Mouse (Mus musculus): Measurements from ENCODE around the gene Perp.

Gene Perp

GRCm38 (mm10) chr10:18864753-18865152 lies 19.9 kb downstream of the Perp start:
- DNase-seq: no peak

GRCm38 (mm10) chr10:18870990-18871389 lies 26.2 kb downstream of the Perp start:
- no peak for DNase-seq

- DNase-seq: no peak
Measured at GRCm38 (mm10) chr10:18876211-18876610, 31.4 kb downstream of the Perp start.

GRCm38 (mm10) chr10:18878111-18878510 lies 33.3 kb downstream of the Perp start:
- DNase-seq: no peak

- no peak for DNase-seq
Measured at GRCm38 (mm10) chr10:18879160-18879559, 34.3 kb downstream of the Perp start.

DNA sequence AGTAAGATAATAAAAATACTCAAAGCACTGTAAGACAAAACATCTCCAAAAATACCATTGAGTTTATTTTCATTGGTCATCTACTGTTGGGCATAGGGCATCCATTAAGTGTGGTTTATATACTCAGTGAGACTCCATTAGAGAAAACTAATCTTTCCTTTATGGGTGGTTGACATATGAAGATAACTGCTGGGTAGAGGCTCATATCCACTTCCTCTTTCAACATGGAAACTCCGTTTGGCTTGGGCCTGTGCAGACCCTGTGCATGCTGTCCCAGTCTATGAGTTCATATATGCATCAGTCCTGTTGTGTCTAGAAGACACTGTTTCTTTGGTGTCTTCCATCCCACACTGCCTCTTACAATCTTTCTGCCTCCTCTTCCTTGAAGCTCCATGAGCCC lies 34.9 kb downstream of the Perp start:
- DNase-seq: no peak

DNA sequence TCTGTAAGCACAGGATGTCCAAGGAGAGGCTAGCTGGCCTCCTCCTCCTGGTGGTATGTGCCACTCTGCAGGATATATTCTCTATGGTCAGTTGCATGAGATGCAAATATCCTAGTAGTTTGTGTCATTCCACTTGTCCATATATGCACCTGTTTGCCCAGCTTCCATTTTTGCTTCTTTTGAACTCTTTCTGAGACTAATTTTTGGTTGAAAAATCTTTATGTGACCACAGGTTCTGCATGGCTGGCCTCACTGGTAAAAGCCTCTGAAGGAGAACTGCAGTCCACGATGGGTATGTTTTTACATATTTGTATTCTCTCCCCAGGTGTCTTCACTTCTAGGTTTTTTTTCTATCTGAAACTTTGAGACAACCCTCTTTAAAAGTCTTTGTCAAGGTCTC lies 37.4 kb downstream of the Perp start:
- DNase-seq: no peak

DNA sequence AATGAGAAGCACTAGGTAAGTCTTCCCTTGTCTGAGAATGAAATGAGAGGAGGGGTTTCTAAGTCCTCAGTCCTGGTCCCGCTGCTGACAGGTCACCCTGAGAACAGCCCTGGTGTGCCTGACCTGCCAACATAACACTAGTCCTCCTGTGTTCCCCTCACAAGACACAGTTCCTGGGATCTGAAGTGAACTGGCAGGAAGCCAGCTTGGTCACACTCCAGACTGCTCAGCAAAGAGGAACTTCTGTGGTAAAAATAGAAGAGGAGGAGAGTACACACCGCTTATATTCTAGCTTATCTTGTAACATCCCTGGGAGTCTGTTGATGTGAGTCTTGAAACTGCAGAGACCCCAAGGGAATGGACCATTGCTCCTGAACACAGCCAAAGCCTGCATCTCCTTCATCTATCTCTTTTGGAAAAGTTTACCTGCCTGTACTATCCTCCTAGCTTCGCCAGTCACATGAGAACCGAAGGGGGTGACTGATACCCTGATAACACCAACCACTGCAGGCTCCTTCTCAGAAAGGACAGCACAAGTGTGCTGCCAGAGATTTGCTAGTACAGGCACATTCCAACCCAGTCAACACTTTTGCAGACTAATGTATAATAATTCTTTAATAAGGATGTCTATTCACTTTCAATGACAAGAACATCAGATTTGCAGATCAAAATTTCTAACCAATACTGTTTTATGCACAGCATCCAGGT lies 42.3 kb downstream of the Perp start:
- DNase-seq: no peak

DNA sequence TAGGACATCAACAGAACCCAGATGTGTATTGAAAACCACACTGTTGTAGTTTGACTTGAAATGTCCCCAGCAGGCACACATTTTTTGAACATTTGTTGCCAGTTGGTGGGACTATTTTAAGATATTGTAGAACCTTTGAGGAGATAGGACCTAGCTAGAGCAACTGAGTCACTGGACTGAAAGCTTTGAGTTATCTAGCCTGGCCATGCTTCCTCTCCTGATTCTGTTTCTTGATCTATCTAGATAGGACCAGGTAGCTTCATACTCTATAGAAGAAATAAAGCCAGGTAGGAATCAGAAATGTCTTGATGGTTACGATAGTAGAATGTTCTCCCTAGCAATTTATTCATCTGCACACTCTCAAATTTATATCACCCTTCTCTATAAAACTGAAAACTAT lies 43.9 kb downstream of the Perp start:
- DNase-seq: no peak

GRCm38 (mm10) chr10:18889255-18889654 lies 44.4 kb downstream of the Perp start:
- no peak for DNase-seq

DNA sequence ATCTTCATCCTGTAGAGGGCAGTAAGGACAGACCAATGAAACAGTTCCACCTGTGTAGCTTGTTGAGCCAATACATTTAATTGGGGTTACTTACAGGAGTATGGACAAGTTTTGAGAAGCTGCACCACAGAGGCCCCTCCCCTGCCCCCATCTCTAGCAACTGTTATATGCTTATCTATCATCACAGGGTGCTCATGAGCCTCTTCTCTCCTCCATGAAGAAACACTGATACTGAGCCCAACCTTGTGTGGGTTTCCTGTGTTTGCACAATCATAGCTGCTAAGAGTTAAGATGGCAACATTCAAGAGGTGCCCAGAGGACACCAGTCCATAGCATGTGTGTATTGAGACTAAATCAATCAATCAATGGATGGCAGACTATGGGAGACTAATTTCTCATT lies 46.3 kb downstream of the Perp start:
- DNase-seq: no peak

DNA sequence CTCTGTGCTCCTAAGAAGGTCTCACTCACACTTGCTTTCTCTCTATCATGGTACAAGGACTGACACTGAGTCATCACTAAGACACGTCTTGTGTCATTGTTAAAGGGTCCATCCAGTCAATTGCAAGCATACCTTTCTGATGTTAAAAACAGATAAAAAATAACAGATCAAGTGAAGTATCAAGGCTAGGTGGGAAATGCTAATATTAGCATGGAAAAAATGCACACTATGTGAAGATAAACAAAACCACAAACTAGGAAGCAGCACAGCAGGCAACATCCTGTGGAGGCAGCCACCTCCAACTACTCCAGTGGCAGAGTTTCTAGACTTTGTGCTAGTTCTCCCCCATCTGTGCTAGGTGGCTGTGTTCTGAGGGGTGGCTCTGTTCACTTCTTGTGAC lies 47.3 kb downstream of the Perp start:
- no peak for DNase-seq

GRCm38 (mm10) chr10:18894259-18895166 lies 49.7 kb downstream of the Perp start:
- no peak for DNase-seq

DNA sequence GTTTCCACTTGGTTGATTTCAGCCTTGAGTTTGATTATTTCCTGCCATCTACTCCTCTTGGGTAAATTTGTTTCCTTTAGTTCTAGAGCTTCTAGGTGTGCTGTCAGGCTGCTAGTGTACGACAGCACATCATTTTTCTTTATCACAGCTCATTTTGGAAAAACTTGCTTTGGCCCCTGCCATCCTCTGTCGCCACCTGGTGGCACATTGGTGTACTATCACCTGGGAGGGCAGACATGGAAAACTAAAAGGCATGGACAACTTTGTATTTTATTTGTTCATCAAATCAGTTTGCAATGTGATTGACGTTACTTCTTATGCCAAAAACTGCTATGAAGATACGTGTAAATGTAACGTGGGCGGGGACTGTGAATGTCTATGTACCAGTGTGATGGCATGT lies 59.3 kb downstream of the Perp start:
- peak; percentile 3 for DNase-seq

Measured in cerebellum, adult 11-12 months (tissue).